Mouse (Mus musculus): Measurements from ENCODE around the gene Ppa1. TPM values are rescaled to one million over a fixed set of nuclear protein-coding genes. Genes with fewer than 3 reads are reported as not detected.

Gene Ppa1
- polyA plus RNA-seq, 1 experiment: 29.9 TPM

DNA sequence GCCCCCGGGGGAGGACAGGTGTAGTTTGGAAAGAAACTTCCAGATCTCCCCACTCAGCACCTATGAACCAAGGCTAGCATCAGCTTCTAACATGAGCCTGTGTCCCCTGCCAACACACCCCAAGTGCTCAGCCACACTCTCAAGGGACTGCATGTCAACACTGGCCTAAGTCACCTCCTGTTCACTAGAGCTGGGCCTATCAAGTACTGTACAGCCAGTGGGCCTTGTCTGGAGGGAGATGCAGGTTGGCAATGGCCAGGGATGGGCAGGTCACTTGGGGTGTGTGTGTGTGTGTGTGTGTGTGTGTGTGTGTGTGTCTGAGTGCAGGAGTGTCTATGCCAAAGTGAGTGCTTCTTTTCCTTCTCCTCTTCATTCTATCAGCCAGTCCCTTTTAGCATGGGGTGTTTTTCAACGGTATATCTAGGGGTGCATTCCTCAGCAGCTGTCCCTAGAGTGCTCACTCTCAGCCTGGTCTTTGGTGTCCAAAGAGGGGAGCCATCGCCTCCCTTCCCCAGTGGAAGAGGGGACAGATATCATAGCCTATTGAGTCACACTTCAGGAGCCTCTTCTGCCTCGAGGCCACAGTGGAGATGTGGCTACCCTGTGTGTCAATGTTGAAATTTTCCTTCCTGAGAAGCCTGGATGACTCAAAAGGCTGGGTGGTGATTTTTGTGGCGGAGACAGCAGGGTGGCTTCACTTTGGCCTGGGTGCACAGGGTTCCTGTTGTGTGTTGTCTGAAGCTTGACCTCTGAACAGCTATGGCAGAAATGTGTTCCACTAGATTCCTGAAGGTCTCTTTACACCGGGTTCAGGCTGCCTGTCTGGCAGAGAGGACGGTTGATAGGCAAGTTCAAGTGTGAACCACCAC is 67.9 kb downstream of the Ppa1 start:
- Histone ChIP-seq H3K36me3 (ENCODE audit: control insufficient read depth, insufficient read depth, low read length) (no peaks in the 10 kb centered on the region), H3K27me3 (ENCODE audit: control insufficient read depth, insufficient read depth, low read length) (no peaks in the 10 kb centered on the region; the same call in 1 of the 2 replicates), H3K4me3 (ENCODE audit: control insufficient read depth, insufficient read depth, low read length) (no peak overlapping the region), H3K4me1 (replicated peaks; ENCODE audit: control insufficient read depth, insufficient read depth, low read length) (peaks cover 4% of the 10 kb centered on the region), H3K27ac (ENCODE audit: control insufficient read depth, insufficient read depth, low read length) (no peak overlapping the region)
- DNase-seq: no peak
- 81% methylated on average over 7 of the region's 7 CpGs for WGBS
- TF ChIP-seq CTCF (IDR thresholded peaks at IDR 0.05; ENCODE audit: borderline replicate concordance, control insufficient read depth, extremely low read depth, insufficient read depth, low read length, poor library complexity) (no peak), POLR2A (IDR thresholded peaks at IDR 0.05; ENCODE audit: control insufficient read depth, extremely low read depth, insufficient read depth, low read length, poor library complexity) (no peak)

DNA sequence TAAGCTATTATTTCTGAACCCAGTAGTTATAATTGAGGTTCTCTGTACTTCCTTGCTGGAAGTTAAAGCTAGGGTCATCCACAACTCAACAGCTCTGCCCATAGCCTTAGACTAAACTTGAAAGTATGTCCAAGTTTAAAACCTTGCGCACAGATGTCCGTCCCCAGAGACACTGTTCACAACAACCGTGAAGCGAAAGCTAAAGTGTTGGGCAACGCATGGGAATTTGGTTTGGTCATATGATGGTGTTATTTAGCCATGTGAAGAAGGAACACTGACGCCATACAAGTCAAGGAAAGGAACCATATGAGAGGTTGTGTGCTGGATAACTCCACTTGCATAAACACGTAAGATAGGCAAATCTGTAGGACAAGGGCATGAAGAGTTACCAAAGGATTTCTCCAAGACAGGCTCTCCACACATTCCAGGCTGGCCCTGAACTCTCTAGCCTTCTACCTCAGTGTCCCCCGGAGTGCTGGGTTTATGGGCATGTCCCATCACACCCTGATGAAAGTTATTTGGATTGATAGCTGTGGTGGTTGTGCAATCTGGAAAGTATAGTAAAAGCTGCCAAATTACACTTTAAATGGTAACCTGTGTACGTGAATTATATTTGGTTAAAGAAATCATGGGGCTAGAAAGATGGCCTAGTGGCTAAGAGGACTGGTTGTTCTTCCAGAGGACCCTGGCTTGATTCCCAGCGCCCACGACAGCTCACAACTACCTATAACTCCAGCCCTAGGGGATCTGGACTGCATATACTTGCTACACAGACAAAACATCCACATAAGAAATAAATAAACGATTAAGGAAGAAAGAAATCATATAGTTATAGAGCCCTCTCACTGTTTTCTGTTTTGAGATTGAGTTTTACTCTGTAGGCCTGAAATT is 69.3 kb downstream of the Ppa1 start:
- H3K27ac ChIP-seq (ENCODE audit: control insufficient read depth, insufficient read depth, low read length): no peak overlapping the region
- TF ChIP-seq CTCF (IDR thresholded peaks at IDR 0.05; ENCODE audit: borderline replicate concordance, control insufficient read depth, extremely low read depth, insufficient read depth, low read length, poor library complexity): no peak
- TF ChIP-seq POLR2A (IDR thresholded peaks at IDR 0.05; ENCODE audit: control insufficient read depth, extremely low read depth, insufficient read depth, low read length, poor library complexity): no peak
- H3K27me3 ChIP-seq (ENCODE audit: control insufficient read depth, insufficient read depth, low read length): no peaks in the 10 kb centered on the region; the same call in 1 of the 2 replicates
- H3K36me3 ChIP-seq (ENCODE audit: control insufficient read depth, insufficient read depth, low read length): no peaks in the 10 kb centered on the region
- H3K4me3 ChIP-seq (ENCODE audit: control insufficient read depth, insufficient read depth, low read length): no peak overlapping the region
- DNase-seq: no peak
- 95% methylated on average over 12 of the region's 12 CpGs for WGBS
- peaks cover 4% of the 10 kb centered on the region for H3K4me1 ChIP-seq (replicated peaks; ENCODE audit: control insufficient read depth, insufficient read depth, low read length)

DNA sequence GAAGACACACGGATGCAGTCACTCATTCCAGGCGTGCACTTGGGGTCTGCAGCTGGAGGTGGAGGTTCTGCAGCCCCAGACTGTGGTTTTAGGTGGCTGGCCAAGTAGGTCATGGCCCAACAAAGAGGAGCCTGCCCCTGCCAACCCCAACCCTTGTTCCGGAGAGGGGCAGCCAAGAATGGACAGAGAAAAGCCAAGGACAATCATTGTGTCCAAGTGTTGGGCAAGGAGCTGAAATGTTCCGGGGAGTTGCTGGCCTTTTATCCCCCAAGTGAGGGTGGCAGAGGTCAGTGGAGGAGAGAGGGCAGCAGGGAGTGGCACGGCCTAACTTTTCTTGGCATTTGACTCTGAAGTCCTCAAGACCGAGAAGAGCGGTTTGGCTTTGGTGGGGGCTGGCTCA is 72.0 kb downstream of the Ppa1 start:
- WGBS: 95% methylated on average over 7 of the region's 7 CpGs
- DNase-seq: no peak
- TF ChIP-seq POLR2A (IDR thresholded peaks at IDR 0.05; ENCODE audit: control insufficient read depth, extremely low read depth, insufficient read depth, low read length, poor library complexity) (no peak), CTCF (IDR thresholded peaks at IDR 0.05; ENCODE audit: borderline replicate concordance, control insufficient read depth, extremely low read depth, insufficient read depth, low read length, poor library complexity) (no peak)
- Histone ChIP-seq H3K4me1 (replicated peaks; ENCODE audit: control insufficient read depth, insufficient read depth, low read length) (peaks cover 3% of the 10 kb centered on the region), H3K27me3 (ENCODE audit: control insufficient read depth, insufficient read depth, low read length) (no peaks in the 10 kb centered on the region; the same call in 1 of the 2 replicates), H3K4me3 (ENCODE audit: control insufficient read depth, insufficient read depth, low read length) (no peak overlapping the region), H3K27ac (ENCODE audit: control insufficient read depth, insufficient read depth, low read length) (no peak overlapping the region), H3K36me3 (ENCODE audit: control insufficient read depth, insufficient read depth, low read length) (no peaks in the 10 kb centered on the region)

DNA sequence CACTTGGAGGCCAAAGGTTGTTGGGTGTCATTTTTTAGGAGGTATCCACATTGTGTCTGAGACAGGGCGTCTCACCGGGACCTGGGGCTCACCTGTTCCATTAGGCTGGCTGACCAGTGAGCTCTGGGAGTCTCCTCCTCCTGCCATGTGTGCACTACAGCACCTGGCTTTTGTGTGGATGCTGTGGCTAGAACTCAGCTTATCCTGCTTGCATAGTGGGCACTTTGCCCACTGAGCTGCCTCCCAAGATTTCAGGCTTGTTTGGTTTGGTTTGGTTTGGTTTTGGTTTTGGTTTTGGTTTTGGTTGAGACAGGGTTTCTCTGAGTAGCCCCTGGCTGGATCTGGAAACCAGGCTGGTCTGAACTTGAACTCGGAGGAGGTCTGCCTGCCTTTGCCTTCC is 73.9 kb downstream of the Ppa1 start:
- H3K27ac ChIP-seq (ENCODE audit: control insufficient read depth, insufficient read depth, low read length): no peak overlapping the region
- H3K27me3 ChIP-seq (ENCODE audit: control insufficient read depth, insufficient read depth, low read length): no peaks in the 10 kb centered on the region
- no peak for DNase-seq
- 83% methylated on average over 3 of the region's 3 CpGs for WGBS
- TF ChIP-seq POLR2A (IDR thresholded peaks at IDR 0.05; ENCODE audit: control insufficient read depth, extremely low read depth, insufficient read depth, low read length, poor library complexity) (no peak), CTCF (IDR thresholded peaks at IDR 0.05; ENCODE audit: borderline replicate concordance, control insufficient read depth, extremely low read depth, insufficient read depth, low read length, poor library complexity) (no peak)
- H3K4me1 ChIP-seq (replicated peaks; ENCODE audit: control insufficient read depth, insufficient read depth, low read length): no peaks in the 10 kb centered on the region
- H3K4me3 ChIP-seq (ENCODE audit: control insufficient read depth, insufficient read depth, low read length): no peak overlapping the region
- no peaks in the 10 kb centered on the region for H3K36me3 ChIP-seq (ENCODE audit: control insufficient read depth, insufficient read depth, low read length)

- DNase-seq: no peak
Observed at GRCm38 (mm10) chr10:61723271-61723670, 74.9 kb downstream of the Ppa1 start.

More at GRCm38 (mm10) chr10:61723271-61723670, 74.9 kb downstream of the Ppa1 start:
- H3K4me1 ChIP-seq (replicated peaks; ENCODE audit: control insufficient read depth, insufficient read depth, low read length): no peaks in the 10 kb centered on the region
- 92% methylated on average over 6 of the region's 6 CpGs for WGBS
- no peaks in the 10 kb centered on the region for H3K27me3 ChIP-seq (ENCODE audit: control insufficient read depth, insufficient read depth, low read length)
- H3K36me3 ChIP-seq (ENCODE audit: control insufficient read depth, insufficient read depth, low read length): no peaks in the 10 kb centered on the region
- H3K4me3 ChIP-seq (ENCODE audit: control insufficient read depth, insufficient read depth, low read length): no peak overlapping the region
- no peak overlapping the region for H3K27ac ChIP-seq (ENCODE audit: control insufficient read depth, insufficient read depth, low read length)
- TF ChIP-seq CTCF (IDR thresholded peaks at IDR 0.05; ENCODE audit: borderline replicate concordance, control insufficient read depth, extremely low read depth, insufficient read depth, low read length, poor library complexity) (no peak), POLR2A (IDR thresholded peaks at IDR 0.05; ENCODE audit: control insufficient read depth, extremely low read depth, insufficient read depth, low read length, poor library complexity) (no peak)

Other genes with a start within 250 kb of the Ppa1 start
- gene Nodal, start 230.6 kb upstream of the Ppa1 start, polyA plus RNA-seq (2012; rRNA removed): 0.05 and 0.17 TPM in 2 replicates
- 277 and 313 TPM in 2 replicates for gene Eif4ebp2, start 195.9 kb upstream of the Ppa1 start, polyA plus RNA-seq (2012; rRNA removed)
- 9.8 and 10.9 TPM in 2 replicates for gene Lrrc20, start 172.8 kb upstream of the Ppa1 start, polyA plus RNA-seq (2012; rRNA removed)
- 0.04 and 0.10 TPM in 2 replicates for gene Npffr1, start 53.1 kb upstream of the Ppa1 start, polyA plus RNA-seq (2012; rRNA removed)
- gene Sar1a, start 31.7 kb downstream of the Ppa1 start, polyA plus RNA-seq (2012; rRNA removed): 71.8 and 74.7 TPM in 2 replicates
- gene Tysnd1, start 47.0 kb downstream of the Ppa1 start, polyA plus RNA-seq (2012; rRNA removed): 91.6 and 114 TPM in 2 replicates
- gene Aifm2, start 66.7 kb downstream of the Ppa1 start, polyA plus RNA-seq (2012; rRNA removed): 10.4 and 12.0 TPM in 2 replicates
- 2.0 and 2.1 TPM in 2 replicates for gene H2afy2, start 135.6 kb downstream of the Ppa1 start, polyA plus RNA-seq (2012; rRNA removed)